22 mouse cellular contexts compared by ENCODE assay signal in the genomic region with DNA sequence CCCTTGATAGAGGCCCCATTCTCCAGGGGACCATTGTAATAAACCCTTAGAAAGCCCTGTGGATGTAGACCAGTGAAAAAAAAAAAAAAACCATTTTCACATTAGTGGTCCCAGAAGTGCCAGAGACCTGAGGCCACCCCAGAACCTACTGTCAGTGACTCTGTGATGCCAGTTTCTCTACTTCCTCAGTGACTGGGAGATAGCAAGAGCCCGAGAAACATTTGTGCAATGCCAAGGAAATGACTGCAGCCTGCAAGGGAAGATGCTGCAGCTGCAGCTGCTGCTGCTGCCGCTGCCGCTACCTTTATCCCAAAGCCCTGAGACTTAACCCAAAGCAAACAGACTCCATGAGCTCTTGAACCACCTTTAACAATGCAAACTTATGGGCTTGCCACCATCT.
DNase-seq lines count a peak whose midpoint lies in the region; ATAC-seq and TF ChIP-seq lines count a peak whose summit lies in the region.
"Had no signal": no experiment of that assay in that cellular context is flagged by ENCODE, and none has a peak within 500 bp of the region (broad histone marks: within the 10 kb centered on the region; RNA-seq: fewer than 3 reads in every experiment).

No protein-coding gene starts in this region.

- TF ChIP-seq POLR2A in heart, adult 2 months (IDR thresholded peaks at IDR 0.05; ENCODE audit: insufficient read depth, low read depth, low read length) = no peak

- ATAC-seq in common myeloid progenitor, adult 5-6 weeks (replicated peaks; ENCODE audit: low read depth, poor library complexity, severe bottlenecking) = peak; percentile 48; the same call in 1 of the 2 replicates
- ATAC-seq in granulocyte monocyte progenitor cell, adult 5-6 weeks (replicated peaks; ENCODE audit: poor library complexity, severe bottlenecking) = peak; percentile 60
- peak; percentile 55 for ATAC-seq in megakaryocyte, adult 5-6 weeks (ENCODE audit: poor library complexity, severe bottlenecking)
- ATAC-seq: forebrain, embryonic 14.5 days; forebrain, embryonic 16.5 days had no signal

- TF ChIP-seq EP300 in heart, adult 2 months (IDR thresholded peaks at IDR 0.05; ENCODE audit: insufficient read depth, low read depth, low read length) = no peak

- no peak for DNase-seq in kidney, adult 18-20 months
- DNase-seq in urinary bladder, postnatal 4 days (ENCODE audit: low spot score in 2 of 2) = no peak
- DNase-seq in heart, adult 2 months = no peak
- DNase-seq: adrenal gland, adult 2 months; adrenal gland, postnatal 10 days; adrenal gland, postnatal 25 days; cerebellum, adult 11 months; cerebellum, adult 18-20 months; cerebellum, adult 9-10 months; cerebellum, postnatal 10 days; cerebellum, postnatal 25 days; embryo, embryonic 11 days had no signal

- no peak overlapping the region for H3K9ac ChIP-seq in heart, adult 2 months (ENCODE audit: low read depth, low read length)
- H3K9ac ChIP-seq: embryonic facial prominence, embryonic 13.5 days; embryonic facial prominence, embryonic 15.5 days; forebrain, embryonic 12.5 days had no signal

- no peaks in the 10 kb centered on the region; the same call in 1 of the 2 replicates for H3K4me1 ChIP-seq in heart, adult 2 months (ENCODE audit: control insufficient read depth, insufficient read depth, low read length)

- no peaks in the 10 kb centered on the region for H3K27me3 ChIP-seq in heart, adult 2 months (ENCODE audit: control insufficient read depth, insufficient read depth, low read length)
- H3K27me3 ChIP-seq: embryonic facial prominence, embryonic 13.5 days; embryonic facial prominence, embryonic 15.5 days; forebrain, embryonic 12.5 days had no signal

- TF ChIP-seq CTCF in heart, adult 2 months (IDR thresholded peaks at IDR 0.05) = no peak

- 73% methylated on average over 3 of the region's 3 CpGs for WGBS in heart, adult 2 months

- no peaks in the 10 kb centered on the region for H3K79me2 ChIP-seq in heart, adult 2 months (replicated peaks; ENCODE audit: control insufficient read depth, insufficient read depth, low read length)

- no peak overlapping the region for H3K27ac ChIP-seq in heart, adult 2 months
- H3K27ac ChIP-seq: embryonic facial prominence, embryonic 13.5 days; embryonic facial prominence, embryonic 15.5 days; forebrain, embryonic 10.5 days; forebrain, embryonic 12.5 days had no signal

- no peak overlapping the region for H3K4me3 ChIP-seq in heart, adult 2 months
- H3K4me3 ChIP-seq: embryonic facial prominence, embryonic 13.5 days; embryonic facial prominence, embryonic 15.5 days; erythroblast, embryonic 14.5 days; forebrain, embryonic 10.5 days; forebrain, embryonic 12.5 days had no signal

- H3K36me3 ChIP-seq in heart, adult 2 months (ENCODE audit: control insufficient read depth, insufficient read depth, low read length) = no peaks in the 10 kb centered on the region
- H3K36me3 ChIP-seq: embryonic facial prominence, embryonic 15.5 days had no signal

- intact Hi-C loops in heart, adult 2 months (cut with DNase I) = no loop called here
